Mouse (Mus musculus): Measurements from ENCODE around the gene Spata31d1d.

- TF ChIP-seq CTCF (IDR thresholded peaks at IDR 0.05; ENCODE audit: low read depth, low read length): no peak
- no peak for TF ChIP-seq POLR2A (IDR thresholded peaks at IDR 0.05; ENCODE audit: borderline replicate concordance, low read depth, low read length)
Measured at GRCm38 (mm10) chr13:59741096-59741495, 9.5 kb upstream of the Spata31d1d start.

All from bone marrow macrophage, adult 2 months (primary cell).